Mouse (Mus musculus) cerebellum, postnatal 14 days (tissue): ENCODE results near the gene Zfp78.
"Not testable (repeated sequence)": the region's sequence is repeated elsewhere in the genome, so short reads cannot be mapped to it uniquely, and the experiment has no call there.

Source experiments
- DNase-seq, 2 experiments: peaks; one replicate each; pipeline ENCODE4 v3.0.0; 2021; ENCODE audit warnings: mixed read lengths in 2 of 2

Gene Zfp78

DNA sequence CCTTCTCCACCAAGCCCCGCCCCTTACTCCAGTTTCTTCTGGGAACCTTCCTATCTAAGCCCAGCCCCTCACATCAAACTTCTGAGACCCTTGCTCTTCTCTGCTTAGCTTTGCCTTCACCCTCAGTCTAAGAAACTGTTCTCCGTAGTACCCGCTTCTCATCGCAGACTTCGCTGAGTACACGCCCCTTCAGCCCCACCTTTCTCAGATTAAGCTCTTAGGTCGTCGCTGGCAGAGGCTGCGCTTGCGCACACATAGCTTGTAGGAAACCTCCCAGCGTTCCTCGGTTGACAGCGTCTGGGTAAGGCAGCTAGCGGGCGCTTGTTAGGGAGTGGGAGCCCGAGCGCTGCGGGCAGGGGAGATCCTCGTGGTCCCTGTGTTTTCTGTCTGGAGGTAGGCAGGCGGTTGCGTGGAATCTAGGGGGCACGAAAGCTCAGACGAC, at the start of gene Zfp78:
Gene Zfp78, plus strand, starts transcription at position 234 of the 442 bp plus-strand sequence.
- DNase-seq: no peak

DNA sequence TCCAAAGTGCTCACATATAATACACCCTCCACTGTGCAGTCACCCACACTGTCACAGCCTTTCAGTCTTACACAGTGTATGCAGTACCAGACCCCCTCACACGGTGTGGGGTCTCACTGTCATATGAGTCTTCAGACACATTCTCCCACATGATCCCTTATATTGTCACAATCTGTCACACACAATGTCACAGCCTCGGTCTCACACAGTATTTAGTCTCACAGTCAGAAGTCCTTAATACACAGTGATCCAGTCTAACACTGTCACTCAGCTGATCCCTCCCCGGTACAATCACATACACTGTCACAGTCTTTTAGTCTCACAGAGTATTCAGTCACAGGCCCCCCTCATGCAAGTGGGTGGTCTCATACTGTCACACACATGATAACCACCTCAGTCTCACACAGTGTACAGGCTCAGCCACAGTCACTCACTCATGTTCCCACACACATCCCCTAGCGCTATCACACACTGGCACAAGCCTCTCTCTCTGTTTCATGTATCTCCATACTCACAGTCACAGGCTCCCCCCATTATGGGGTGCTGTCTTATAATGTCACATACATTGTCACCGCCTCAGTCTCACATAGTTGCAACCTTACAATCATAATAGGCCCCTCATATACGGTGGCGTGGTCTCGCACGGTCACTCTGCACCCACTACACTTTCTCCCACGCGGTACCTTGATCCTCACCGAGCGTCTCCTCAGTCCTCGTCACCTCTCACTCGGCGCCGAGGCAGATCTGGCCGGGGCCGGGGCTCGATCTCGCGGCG, 32.4 kb upstream of the Zfp78 start:
- DNase-seq: peak in 1 of 2 experiments; percentile 29

DNA sequence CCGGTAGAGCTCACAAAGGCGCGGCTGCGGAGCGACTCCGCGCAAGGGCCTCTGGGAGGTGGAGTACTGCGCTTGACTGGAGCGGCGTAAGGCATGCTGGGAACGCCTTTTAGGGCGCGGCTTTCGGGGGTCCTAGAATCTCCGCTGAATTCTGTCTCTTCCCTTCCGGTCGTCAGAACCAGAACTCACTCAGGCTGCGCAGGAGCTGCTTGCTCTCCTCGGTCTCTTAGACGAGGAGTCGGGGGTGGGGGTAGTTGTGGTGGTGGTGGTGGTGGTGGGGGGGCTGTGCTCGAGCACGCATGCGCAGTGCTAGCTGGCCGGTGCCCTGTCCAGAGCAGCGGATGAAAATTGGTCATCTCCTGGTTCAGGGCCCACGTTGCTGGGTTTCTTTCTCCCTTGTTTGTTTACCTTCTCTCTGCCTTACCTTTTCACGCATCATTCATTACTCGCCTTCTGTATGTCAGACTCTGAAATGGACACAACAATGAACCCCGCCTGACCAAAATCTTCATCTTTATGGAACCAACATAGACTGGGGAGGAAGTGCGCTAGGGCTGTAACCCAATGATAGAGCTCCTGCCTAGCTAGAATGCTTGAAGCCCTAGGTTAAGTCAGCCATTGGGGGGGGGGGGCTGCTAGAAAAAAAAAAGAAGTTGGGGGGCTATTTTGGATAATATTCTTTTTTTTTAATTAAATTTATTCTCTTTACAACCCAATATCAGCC, 31.7 kb upstream of the Zfp78 start, which contains the start of gene Zfp583:
Gene Zfp583, minus strand, starts transcription at position 53 of the 724 bp plus-strand sequence.
- peak; percentile 90 to 91 for DNase-seq

DNA sequence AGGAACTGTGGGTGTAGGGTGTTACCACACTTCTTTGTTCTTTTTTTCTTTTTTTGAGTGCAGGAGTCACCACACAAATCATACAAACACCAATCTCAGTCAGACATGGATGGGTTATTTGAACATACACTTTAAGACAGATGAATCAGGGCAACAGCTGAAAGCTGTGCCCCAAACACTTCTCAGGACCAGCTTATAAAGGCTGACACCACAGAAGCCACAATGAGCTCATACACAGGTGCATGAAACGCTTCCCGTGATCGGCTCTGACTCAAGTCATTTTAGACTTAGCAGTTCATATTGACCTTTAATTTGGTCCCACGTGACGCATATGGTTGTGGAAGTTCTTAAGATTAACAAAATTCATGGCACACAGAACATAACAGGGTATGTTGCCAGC, 23.2 kb upstream of the Zfp78 start:
- DNase-seq: no peak

DNA sequence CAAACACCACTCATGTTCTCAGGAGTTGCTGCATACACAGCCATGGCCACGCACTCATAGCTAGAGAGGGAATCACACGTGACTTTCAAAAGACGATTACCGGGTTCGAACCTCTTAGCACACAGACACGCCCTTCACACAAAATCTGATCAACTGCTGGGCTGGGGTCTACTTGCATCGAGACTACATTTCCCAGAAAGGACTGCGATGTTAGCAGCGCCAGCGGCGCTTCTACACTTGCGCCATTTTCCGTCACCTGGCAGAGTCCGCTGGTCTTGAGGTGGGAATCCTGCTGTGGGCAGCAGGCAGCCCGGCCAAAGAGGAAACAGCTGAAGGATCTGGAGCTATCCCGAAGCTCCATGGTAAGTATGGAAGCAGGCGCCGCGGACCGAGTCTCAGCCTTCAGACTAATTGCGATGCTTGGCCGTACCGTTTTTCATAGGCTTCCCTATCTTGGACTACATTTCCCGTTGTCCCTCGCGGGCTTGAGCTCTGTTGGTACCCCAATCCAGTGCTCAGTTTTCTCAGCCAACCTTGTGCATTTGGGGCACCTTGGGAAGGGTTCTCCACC, 19.5 kb upstream of the Zfp78 start, which contains the start of gene Gm3854:
Gene Gm3854, plus strand, starts transcription at position 259 of the 571 bp plus-strand sequence.
- peak; percentile 83 to 86 for DNase-seq

DNA sequence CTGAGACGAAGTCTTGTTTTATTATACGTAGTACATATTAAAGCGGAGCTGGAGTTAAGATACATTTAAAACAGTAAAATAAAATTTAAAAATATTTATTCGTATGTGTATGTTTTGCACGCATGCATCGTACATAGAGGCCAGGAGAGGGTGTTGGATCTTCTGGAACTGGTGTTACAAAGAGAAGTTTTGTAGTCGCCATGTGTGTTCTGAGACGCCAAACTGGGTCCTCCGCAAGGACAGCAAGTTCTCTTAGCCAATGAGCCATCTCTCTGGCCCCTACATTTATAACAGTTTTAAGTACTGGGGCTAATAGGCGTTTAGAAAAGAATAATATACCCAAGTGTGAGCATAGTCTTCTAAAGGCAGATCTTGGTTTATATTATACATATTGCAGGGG, 19.0 kb upstream of the Zfp78 start:
- DNase-seq: peak in 1 of 2 experiments; percentile 30

DNA sequence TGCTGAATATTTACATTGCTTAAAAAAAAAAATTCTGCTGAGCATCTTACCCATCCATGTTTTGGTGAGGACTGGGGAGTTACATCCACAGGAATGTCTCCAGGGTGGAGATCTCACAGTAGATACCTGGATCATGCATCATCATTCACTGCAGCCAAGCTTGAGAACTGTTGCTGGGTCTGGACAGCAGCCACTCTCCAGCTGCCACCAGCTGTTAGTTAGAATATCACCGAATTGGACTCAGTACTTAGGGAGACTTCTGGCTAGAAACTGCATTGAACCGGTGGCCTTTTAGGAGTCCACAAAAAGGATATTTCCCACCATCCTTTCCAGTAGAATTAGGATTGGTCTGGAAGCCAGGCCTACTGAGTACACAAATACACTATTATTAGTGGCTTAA, 5.0 kb upstream of the Zfp78 start:
- no peak for DNase-seq

DNA sequence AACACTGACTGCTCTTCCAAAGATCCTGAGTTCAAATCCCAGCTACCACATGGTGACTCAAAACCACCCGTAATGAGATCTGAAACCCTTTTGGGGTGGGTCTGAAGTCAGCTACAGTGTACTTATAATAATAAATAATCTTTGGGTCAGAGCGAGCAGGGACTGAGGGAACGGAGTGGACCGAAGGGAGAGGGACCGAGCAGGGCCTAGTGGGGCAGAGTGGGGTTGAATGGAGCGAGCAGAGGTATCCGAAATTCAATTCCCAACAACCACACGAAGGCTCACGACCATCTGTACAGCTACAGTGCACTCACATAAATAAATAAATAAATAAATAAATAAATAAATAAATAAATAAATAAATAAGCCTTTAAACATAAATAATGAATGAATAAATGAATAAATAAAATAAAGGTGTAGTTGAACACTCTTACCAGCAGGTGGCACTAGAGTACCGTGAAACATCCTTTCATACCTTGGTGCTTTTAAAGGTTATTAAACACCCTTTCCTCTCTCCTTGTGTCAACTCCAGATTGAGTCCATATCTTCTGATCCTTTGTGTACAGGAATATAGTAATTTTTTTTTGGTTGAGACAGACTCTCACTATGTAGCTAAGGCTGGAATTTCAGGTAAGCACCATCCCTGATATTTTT, 4.0 kb upstream of the Zfp78 start:
- DNase-seq: peak; percentile 59 to 71

DNA sequence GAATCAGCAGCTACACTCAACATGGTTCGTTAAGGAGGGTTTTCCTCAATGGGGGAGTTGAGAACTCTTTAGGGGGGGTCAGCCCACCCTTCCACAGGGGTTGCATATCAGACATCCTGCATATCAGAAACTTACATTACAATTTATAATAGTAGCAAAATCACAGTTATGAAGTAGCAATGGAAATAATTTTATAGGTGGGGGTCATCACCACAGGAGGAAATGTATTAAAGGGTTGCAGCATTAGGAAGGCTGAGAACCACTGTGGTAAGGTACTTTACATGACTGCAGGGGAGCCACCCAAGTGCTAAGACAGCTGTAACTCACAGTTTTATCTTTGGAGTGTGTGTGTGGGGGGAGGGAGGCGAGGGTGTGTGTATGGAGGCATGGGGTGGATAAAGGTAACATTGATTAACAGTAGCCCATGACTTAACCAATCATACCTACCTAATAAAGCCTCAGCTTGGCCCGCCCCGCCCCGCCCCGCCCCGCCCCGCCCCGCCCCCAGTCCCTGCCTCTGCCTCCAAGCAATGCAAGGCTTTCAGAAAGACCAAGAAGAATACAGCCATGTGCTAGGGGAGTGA, 2.5 kb upstream of the Zfp78 start:
- no peak for DNase-seq

DNA sequence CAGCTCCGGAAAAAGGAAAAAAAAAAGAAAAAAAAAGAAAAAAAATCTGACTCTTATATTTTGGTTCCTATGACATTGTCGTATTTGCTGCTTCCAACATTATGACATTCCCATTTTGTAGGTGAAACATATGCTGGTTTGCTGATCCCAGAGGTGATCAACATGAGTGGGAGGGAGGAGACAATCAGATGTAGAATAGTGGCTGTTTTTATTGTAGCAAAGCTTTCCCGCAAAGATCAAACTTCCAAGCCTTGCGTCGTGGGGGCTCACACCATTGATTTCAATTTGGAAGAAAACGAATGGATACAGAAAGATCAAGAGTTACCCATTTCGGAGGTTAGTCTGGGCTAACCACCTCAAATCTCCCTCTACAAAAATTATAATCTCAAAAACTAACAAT, 1.3 kb upstream of the Zfp78 start:
- peak in 1 of 2 experiments; percentile 35 for DNase-seq

DNA sequence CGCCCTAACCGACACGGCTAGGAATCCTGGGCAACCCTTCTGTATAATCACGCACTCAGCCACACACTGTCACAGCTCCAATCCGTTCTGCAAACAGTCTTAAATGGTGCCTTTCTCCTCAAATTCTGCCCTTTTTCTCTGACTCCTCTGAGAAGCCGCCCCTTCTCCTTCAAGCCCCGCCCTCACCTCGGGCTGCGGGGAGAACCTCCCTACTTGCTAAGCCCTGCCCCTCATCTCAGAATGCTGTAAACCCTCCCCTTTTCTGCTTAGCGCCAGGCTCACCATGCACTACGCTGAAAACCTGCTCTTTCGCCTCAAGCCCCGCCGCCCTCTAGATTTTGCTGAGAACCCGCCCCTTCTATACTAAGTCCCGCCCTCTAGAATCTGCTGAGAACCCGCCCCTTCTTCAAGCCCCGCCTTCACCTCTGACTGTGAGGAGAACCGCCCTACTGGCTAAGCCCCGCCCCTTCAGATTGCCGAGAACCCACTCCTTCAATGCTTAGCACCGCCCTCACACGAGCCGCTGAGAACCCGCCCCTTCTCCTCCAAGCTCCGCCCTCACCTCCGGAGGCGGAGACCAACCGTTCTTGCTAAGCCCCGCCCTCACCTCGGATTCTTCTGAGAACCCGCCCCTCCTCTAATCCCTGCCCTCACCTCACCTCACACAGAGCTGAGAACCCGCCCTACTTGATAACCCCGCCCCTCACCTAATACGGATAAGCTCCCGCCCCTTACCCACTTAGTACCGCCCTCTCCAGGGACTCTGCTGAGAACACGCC, 623 bp upstream of the Zfp78 start:
- DNase-seq: peak; percentile 99

DNA sequence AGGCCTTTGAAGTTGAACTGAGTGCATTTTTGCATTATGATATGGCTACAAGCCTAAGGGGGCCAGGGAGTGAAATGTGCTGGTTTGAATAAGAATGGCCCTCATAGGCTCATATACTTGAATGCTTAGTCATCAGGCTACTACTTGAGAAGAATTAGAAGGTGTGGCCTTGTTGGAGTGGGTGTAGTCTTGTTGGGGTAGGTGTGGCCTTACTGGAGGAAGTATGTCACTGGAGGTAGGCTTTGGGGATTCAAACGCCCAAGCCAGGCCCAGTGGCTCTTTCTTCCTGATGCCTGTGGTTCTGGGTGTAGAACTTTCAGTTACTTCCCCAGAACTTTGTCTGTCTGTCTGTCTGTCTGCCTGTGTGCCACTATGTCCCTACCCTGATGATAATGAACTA, 1.7 kb downstream of the Zfp78 start:
- no peak for DNase-seq

DNA sequence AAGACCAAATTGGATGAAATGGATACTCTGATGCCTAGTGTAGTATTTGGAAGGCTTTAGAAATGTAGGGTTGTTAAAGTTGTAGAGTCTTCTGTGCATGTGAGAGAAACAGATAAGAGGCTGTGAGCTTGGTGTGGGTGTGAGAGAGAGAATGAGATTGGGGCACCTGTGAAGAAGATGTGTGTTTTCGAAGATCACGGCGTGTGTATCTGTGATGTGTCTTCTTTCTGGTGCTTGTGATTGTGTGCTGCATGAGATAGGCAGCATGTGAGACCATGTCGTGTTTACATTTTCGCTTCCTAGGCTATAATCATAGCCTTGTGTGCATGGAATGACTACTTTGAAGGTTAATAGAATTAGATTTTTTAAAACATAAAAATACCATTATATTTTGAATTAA, 4.1 kb downstream of the Zfp78 start:
- DNase-seq: no peak

DNA sequence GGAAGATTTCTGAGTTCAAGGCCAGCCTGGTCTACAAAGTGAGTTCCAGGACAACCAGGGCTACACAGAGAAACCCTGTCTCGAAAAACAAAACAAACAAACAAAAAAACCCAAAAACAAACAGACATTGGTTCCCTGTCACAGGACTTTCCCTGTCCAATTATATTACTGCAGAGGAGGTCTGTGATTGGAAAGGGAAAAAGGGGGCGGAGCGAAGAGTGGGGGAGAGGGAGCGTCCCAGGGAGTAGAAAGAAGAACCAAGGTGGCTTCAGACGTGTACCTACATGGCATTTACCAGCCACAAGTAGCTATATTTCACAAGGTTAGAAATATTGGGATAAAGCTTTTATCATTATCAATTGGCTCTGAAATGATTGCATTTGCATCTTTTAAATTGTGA, 5.1 kb downstream of the Zfp78 start:
- DNase-seq: not testable (repeated sequence)

DNA sequence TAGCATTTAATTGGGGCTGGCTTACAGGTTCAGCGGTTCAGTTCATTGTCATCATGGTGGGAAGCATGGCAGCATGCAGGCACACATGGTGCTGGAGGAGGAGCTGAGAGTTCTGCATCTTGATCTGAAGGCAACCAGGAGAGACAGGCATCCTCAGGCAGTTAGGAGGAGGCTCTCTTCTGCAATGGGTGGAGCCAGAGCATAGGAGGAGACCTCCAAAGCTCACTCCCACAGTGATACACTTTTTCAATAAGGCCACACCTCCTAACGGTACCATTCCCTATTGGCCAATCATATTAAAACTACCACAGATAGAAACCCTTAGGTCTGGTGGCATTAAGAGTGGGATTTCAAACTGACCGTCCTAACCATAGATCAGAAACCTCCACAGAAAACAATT, 6.4 kb downstream of the Zfp78 start:
- DNase-seq: no peak

DNA sequence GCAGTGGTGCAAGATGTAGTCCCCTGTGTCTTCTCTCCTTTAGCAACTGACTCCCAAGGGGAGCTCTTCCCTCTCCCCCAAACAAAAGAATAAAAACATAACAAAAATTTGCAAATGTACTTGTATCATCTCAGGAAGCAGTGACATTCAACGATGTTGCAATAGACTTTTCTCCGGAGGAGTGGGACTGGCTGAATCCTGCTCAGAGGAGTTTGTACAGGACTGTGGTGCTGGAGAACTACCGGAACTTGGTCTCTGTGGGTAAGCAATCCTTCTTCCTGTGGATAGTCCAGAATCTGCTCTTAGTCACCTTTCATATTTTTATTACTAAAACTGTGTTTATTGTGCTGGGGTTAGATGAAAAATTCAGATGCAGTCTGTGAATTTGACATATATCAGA, 9.9 kb downstream of the Zfp78 start:
- no peak for DNase-seq

DNA sequence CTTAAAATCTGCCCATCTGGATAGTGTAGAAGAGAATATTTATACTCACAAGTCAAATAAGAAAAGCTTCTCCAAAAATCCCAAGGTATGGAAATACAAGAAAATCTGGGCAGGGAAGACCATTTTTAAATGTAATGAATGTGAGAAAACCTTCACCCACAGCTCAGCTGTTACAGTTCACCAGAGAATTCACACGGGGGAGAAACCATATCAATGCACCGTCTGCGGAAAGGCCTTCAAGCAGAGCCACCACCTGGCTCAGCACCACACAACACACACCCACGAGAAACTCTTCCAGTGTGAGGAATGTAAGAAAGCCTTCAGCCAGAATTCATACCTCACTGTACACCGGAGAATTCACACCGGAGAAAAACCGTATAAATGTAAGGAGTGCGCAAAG, 15.4 kb downstream of the Zfp78 start:
- DNase-seq: no peak

DNA sequence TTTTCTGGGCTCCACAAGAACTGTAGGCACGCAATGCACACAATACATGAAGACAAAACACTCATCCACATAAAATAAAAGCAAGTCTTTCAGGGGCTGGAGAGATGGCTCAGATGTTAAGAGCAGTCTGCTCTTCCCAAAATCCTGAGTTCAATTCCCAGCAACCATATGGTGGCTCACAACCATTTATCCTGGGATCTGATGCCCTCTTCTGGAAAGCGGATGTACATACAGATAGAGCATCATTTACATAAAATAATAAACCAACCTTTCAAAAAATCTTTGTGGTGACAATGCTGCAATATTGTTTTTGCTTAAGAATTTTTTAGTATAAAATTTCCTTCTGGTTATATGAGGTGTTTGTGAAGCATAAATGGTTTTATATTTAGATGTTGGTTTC, 18.4 kb downstream of the Zfp78 start:
- no peak for DNase-seq

DNA sequence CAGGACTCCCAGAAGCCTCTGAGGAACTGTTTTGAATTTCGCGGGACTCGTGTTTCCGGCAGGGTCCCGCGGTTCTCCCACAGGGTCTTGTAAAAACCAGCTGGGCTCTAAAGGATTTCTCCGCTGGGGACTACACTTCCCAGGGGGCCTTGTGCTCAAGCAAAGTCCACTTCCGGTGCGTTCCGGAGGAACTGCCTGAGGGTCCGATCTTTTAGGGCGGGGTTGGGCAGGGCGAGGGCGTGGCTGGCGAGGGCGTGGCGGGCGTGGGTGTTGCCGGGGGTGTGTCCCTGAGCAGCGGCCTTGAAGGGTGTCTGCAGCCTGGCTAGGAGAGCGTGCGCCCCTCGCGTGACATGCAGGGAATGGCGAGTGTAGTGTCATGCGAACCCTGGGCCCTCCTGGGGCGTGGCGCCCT, 20.0 kb downstream of the Zfp78 start, which contains the start of gene Zfp28:
Gene Zfp28, plus strand, starts transcription at position 252 of the 412 bp plus-strand sequence.
- DNase-seq: peak; percentile 95

DNA sequence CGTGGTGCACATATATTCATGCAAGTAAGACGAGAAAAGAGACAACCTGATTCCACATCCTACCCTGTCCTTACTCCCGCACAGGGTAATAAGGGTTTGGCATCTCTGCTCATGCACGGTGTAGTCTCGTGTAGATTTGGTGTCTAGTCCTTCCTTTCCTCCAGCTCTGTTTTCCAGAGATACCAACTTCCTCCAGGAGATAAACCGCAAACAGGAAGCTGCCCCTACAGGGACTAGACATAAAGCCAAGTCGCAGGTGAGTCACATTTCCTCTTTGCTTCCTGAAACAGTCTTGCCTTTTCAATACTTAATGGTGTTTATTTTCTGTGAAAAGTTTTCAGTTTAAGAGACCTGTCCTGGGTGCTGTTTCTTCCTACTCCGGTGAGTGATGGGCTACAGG, 20.9 kb downstream of the Zfp78 start:
- DNase-seq: no peak

DNA sequence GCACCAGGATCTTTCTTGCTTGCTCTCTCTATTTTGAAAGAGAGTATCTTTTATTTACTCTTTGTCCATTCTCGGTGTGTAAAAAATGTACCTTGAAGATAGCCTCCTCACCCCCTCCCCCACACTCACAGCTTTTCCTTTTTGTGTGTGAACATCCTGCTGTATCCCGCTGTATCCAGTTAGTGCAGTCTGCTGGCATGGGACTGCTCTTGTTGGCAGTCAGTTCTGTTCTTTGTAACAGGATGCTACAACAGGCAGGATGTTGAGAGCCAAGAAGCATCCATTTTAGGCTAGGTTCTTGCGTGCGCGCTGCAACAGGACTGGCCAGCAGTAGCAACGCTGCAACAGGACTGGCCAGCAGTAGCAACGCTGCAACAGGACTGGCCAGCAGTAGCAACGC, 23.9 kb downstream of the Zfp78 start:
- DNase-seq: no peak

DNA sequence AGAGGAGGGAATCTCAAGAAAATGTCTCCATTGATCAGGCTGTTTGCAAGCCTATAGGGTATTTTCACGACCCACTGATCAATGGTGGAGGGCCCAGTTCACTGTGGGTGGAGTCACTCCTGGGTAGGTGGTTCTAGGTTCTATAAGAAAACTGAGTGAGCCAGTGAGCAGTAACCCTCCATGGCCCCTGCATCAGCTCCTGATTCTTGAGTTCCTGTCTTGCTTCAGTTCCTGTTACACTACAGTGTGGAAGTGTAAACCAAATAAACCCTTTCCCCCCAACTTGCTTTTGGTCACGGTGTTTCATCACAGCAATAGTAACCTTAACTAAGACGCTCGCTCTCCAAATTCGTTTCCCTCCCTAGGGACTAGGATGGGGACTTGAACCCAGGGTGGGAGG, 25.9 kb downstream of the Zfp78 start:
- DNase-seq: no peak
